ENCODE assay signal across 10 mouse cellular contexts in the genomic region with DNA sequence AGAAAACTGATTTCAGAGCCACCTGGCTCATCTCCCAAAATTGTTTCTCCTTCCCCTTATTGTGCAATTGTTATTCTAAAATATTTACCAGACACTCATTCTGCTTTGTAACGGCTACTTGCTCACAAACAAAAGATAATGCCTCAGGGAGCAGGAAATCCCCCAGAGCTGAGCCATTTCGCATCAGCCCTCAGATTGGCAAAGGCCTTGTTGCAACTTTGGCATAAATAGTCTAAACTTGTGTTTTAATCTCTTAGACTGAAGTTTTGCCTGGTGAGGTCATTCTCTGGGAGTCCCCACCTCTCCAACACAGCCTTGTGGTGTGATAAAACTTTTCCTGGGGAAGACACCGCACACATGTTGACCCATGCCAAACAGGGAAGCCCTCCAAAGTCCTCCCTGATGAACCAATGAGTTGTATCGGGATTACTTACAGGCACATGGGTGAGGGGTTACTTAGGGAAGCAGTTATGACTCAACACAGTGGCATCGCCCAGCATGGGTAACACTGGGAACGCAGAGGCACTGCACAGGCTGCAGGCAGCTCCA. TPM values are rescaled to one million over a fixed set of nuclear protein-coding genes. Genes with fewer than 3 reads are reported as not detected.
DNase-seq lines count a peak whose midpoint lies in the region; ATAC-seq and TF ChIP-seq lines count a peak whose summit lies in the region.
"Had no signal": no experiment of that assay in that cellular context is flagged by ENCODE, and none has a peak within 500 bp of the region (broad histone marks: within the 10 kb centered on the region; RNA-seq: fewer than 3 reads in every experiment).

No protein-coding gene starts in this region.

- ATAC-seq in heart, embryonic 15.5 days (replicated peaks; ENCODE audit: insufficient number of reproducible peaks, insufficient read depth, low FRiP score, low read depth), result peak; percentile 50; the same call in 1 of the 2 replicates

- no peak for TF ChIP-seq CTCF in layer of hippocampus, adult 2 months (conservative IDR thresholded peaks at IDR 0.05)

- no peak overlapping the region for H3K4me2 ChIP-seq in heart, embryonic 15.5 days
- H3K4me2 ChIP-seq: midbrain, embryonic 12.5 days had no signal

- H3K9ac ChIP-seq in heart, embryonic 15.5 days, result no peak overlapping the region
- H3K9ac ChIP-seq: midbrain, embryonic 12.5 days had no signal

- no peak overlapping the region for H3K4me3 ChIP-seq in heart, embryonic 15.5 days
- H3K4me3 ChIP-seq in layer of hippocampus, adult 2 months, result no peak overlapping the region
- H3K4me3 ChIP-seq: midbrain, embryonic 12.5 days had no signal

- no peaks in the 10 kb centered on the region for H3K27me3 ChIP-seq in heart, embryonic 15.5 days
- H3K27me3 ChIP-seq: midbrain, embryonic 12.5 days had no signal

- peak overlapping the region; percentile 31; the same call in 1 of the 2 replicates for H3K27ac ChIP-seq in heart, embryonic 15.5 days
- no peak overlapping the region for H3K27ac ChIP-seq in layer of hippocampus, adult 2 months
- H3K27ac ChIP-seq: midbrain, embryonic 12.5 days had no signal

- H3K4me1 ChIP-seq in heart, embryonic 15.5 days (replicated peaks), result no peaks in the 10 kb centered on the region; the same call in 1 of the 2 replicates
- H3K4me1 ChIP-seq: midbrain, embryonic 12.5 days had no signal

- WGBS in heart, embryonic 15.5 days, result 47% methylated on average over 6 of the region's 6 CpGs

- no peaks in the 10 kb centered on the region for H3K9me3 ChIP-seq in heart, embryonic 15.5 days (replicated peaks)
- H3K9me3 ChIP-seq: midbrain, embryonic 12.5 days had no signal

- no peaks in the 10 kb centered on the region for H3K36me3 ChIP-seq in heart, embryonic 15.5 days
- H3K36me3 ChIP-seq: midbrain, embryonic 12.5 days had no signal

- peak; percentile 22 for DNase-seq in adrenal gland, adult 2 months
- no peak for DNase-seq in adrenal gland, postnatal 4 days (ENCODE audit: low spot score in 2 of 2)
- peak; percentile 6 for DNase-seq in urinary bladder, postnatal 14 days (ENCODE audit: low spot score)
- no peak for DNase-seq in urinary bladder, postnatal 10 days (ENCODE audit: low spot score)
- DNase-seq in layer of hippocampus, adult 2 months (ENCODE audit: low spot score in 2 of 2), result no peak
- no peak for DNase-seq in thymus, postnatal 36 days
- no peak for DNase-seq in thymus, postnatal 4 days
- DNase-seq: kidney, adult 11 months had no signal

RNA-seq across cellular contexts. Expression of gene Sgo2a, which starts 6.6 kb away (rescaled TPM):
- total RNA-seq in adrenal gland, adult 2 months (2021), result under 1 TPM; 0.66 TPM
- 0.11 and 0.13 TPM in 2 replicates for polyA plus RNA-seq in adrenal gland, adult 2 months (2012; rRNA removed)
- 1 to 10 TPM; 7.6 to 8.6 TPM for total RNA-seq in adrenal gland, postnatal 4 days (2021)
- polyA plus RNA-seq in heart, embryonic 15.5 days (2015; fragmentation: Nextera tagmentation; extraction: Ambion mirVana), result 14.2 and 16.2 TPM in 2 replicates
- under 1 TPM; 0.44 to 0.64 TPM for total RNA-seq in layer of hippocampus, adult 2 months (2021)

RNA-seq across cellular contexts. Expression of gene Kctd18, which starts 29.6 kb away (rescaled TPM):
- total RNA-seq in adrenal gland, adult 2 months (2021), result 10 to 100 TPM in 1 of 2 experiments, 1 to 10 TPM in 1; 8.4 to 10.9 TPM
- 4.2 TPM in 2 replicates for polyA plus RNA-seq in adrenal gland, adult 2 months (2012; rRNA removed)
- 10 to 100 TPM; 29.4 to 29.8 TPM for total RNA-seq in adrenal gland, postnatal 4 days (2021)
- polyA plus RNA-seq in heart, embryonic 15.5 days (2015; fragmentation: Nextera tagmentation; extraction: Ambion mirVana), result 9.8 and 11.7 TPM in 2 replicates
- 10 to 100 TPM; 21.8 to 23.9 TPM for total RNA-seq in layer of hippocampus, adult 2 months (2021)

RNA-seq across cellular contexts. Expression of gene Aox1, which starts 40.6 kb away (rescaled TPM):
- total RNA-seq in adrenal gland, adult 2 months (2021), result 10 to 100 TPM; 35.1 to 58.0 TPM
- 9.1 and 10.7 TPM in 2 replicates for polyA plus RNA-seq in adrenal gland, adult 2 months (2012; rRNA removed)
- total RNA-seq in adrenal gland, postnatal 4 days (2021), result 10 to 100 TPM; 14.2 to 16.9 TPM
- polyA plus RNA-seq in heart, embryonic 15.5 days (2015; fragmentation: Nextera tagmentation; extraction: Ambion mirVana), result 0.67 and 0.98 TPM in 2 replicates
- 1 to 10 TPM; 3.8 to 4.1 TPM for total RNA-seq in layer of hippocampus, adult 2 months (2021)

Comparison
In these comparisons a context has a peak if more than half of its experiments do, and no peak if none do; other contexts are left out.
1. DNase-seq: peak in adrenal gland, adult 2 months (single experiment) and urinary bladder, postnatal 14 days (single experiment); none in adrenal gland, postnatal 4 days (0 of 2), urinary bladder, postnatal 10 days (single experiment), layer of hippocampus, adult 2 months (0 of 2), thymus, postnatal 36 days (0 of 2) and thymus, postnatal 4 days (single experiment).
2. RNA of gene Sgo2a, which starts 6.6 kb away (total RNA-seq): 7.6 to 8.6 TPM in adrenal gland, postnatal 4 days; 0.66 TPM in adrenal gland, adult 2 months and 0.44 to 0.64 TPM in layer of hippocampus, adult 2 months; every median in the first group is over 4 times any median in the second.